ENCODE assay signal across 28 mouse cellular contexts in the genomic region with DNA sequence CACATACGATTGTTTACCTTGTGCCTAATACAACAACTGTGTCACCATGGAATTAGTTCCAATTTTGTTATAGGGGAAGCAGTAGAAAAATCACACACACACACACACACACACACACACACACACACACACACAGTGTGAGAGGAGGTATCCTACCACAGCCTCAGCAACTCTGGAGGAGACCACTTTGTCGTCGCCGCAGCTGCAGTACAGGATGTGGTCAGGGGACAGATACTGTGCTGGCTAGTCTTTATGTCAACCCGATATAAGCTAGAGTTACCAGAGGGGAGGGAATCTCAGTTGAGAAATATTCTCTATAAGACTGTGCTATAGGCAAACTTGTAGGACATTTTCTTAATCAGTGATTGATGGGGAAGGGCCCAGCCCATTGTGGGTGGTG. TPM values are rescaled to one million over a fixed set of nuclear protein-coding genes. Genes with fewer than 3 reads are reported as not detected.
DNase-seq lines count a peak whose midpoint lies in the region; ATAC-seq lines count a peak whose summit lies in the region.
"Had no signal": no experiment of that assay in that cellular context is flagged by ENCODE, and none has a peak within 500 bp of the region (broad histone marks: within the 10 kb centered on the region; RNA-seq: fewer than 3 reads in every experiment).

No protein-coding gene starts in this region.

- ATAC-seq in CD4-positive, CD25-positive, alpha-beta regulatory T cell, adult 4 months: no peak
- ATAC-seq in common myeloid progenitor, adult 5-6 weeks (replicated peaks; ENCODE audit: low read depth, poor library complexity, severe bottlenecking): peak; percentile 95
- ATAC-seq: forebrain, embryonic 15.5 days; inflammation-experienced regulatory T-cells, adult 6 months; liver, embryonic 12.5 days had no signal

- peak; percentile 2 for DNase-seq in CD4-positive, CD25-positive, alpha-beta regulatory T cell, adult 2 months (ENCODE audit: low read depth, low spot score)
- DNase-seq in natural killer cell, adult 2 months (ENCODE audit: low spot score in 2 of 2): peak; percentile 13 to 25
- no peak for DNase-seq in ovary, postnatal 10 days (ENCODE audit: low spot score)
- no peak for DNase-seq in cerebellum, adult 9-10 months
- DNase-seq in urinary bladder, adult 2 months (ENCODE audit: low spot score): no peak
- DNase-seq: gastrocnemius, adult 2 months; gastrocnemius, postnatal 36 days; liver, postnatal 0 days; right cerebral cortex, postnatal 25 days had no signal

RNA-seq across cellular contexts. Expression of a gene that starts 28.4 kb away (rescaled TPM):
- not detected for polyA plus RNA-seq in CD4-positive, CD25-positive, alpha-beta regulatory T cell, adult 4 months (2017; shearing (Covaris generic))
- not detected in 2 replicates for total RNA-seq in common myeloid progenitor, adult 5-6 weeks (2017)
- 0.01 TPM in 2 replicates for polyA plus RNA-seq in urinary bladder, adult 2 months (2012; rRNA removed)
- total RNA-seq: adrenal gland, postnatal 10 days; CH12.LX; ES-E14; gastrocnemius, adult 2 months; gastrocnemius, postnatal 36 days; heart, adult 2 months; heart, postnatal 10 days; hematopoietic stem cell, adult 5-6 weeks had no signal
- polyA plus RNA-seq: forebrain, embryonic 10.5 days; heart, adult 2 months; heart, embryonic 13.5 days; hindbrain, embryonic 14.5 days; inflammation-experienced regulatory T-cells, adult 6 months; kidney, embryonic 15.5 days; limb, embryonic 13.5 days; liver, embryonic 12.5 days; liver, postnatal 0 days; lung, embryonic 16.5 days; midbrain, embryonic 12.5 days; neural tube, embryonic 15.5 days had no signal

Comparison
In these comparisons a context has a peak if more than half of its experiments do, and no peak if none do; other contexts are left out.
1. DNase-seq: peak in CD4-positive, CD25-positive, alpha-beta regulatory T cell, adult 2 months (single experiment) and natural killer cell, adult 2 months (2 of 2); none in ovary, postnatal 10 days (single experiment), cerebellum, adult 9-10 months (single experiment) and urinary bladder, adult 2 months (single experiment).